22 mouse cellular contexts compared by ENCODE assay signal in the genomic region with DNA sequence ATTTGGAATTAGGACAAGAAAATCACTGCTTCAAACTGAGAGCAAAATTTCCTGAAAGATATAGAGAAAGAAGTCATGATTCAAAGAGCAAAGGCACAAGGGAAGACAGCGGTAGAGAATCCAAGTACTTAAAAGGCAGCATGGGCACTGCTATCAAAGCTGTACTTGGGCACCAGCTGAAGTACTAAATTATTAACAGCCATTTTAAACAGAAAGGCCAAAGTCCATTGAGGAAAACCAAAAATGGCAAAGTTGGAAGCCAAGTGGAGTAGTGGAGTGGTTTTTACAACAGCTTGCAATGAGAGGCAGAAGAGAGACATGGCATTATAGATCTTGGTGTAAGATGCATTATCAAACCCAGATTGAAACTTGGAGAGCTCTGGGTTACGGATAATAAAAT.
DNase-seq lines count a peak whose midpoint lies in the region; ATAC-seq and TF ChIP-seq lines count a peak whose summit lies in the region.
"Had no signal": no experiment of that assay in that cellular context is flagged by ENCODE, and none has a peak within 500 bp of the region (broad histone marks: within the 10 kb centered on the region; RNA-seq: fewer than 3 reads in every experiment).

No protein-coding gene starts in this region.

- H3K36me3 ChIP-seq in kidney, adult 2 months (ENCODE audit: control insufficient read depth, insufficient read depth, low read length): no peaks in the 10 kb centered on the region
- no peaks in the 10 kb centered on the region for H3K36me3 ChIP-seq in kidney, embryonic 16.5 days (ENCODE audit: insufficient read depth, low read length)
- H3K36me3 ChIP-seq in midbrain, embryonic 11.5 days (ENCODE audit: control insufficient read depth, insufficient read depth, low read length): no peaks in the 10 kb centered on the region
- H3K36me3 ChIP-seq in midbrain, embryonic 10.5 days: no peaks in the 10 kb centered on the region
- H3K36me3 ChIP-seq: embryonic facial prominence, embryonic 13.5 days; embryonic facial prominence, embryonic 15.5 days; forebrain, embryonic 10.5 days; forebrain, embryonic 12.5 days had no signal

- H3K27me3 ChIP-seq in kidney, adult 2 months (replicated peaks; ENCODE audit: control insufficient read depth, insufficient read depth, low read length): no peaks in the 10 kb centered on the region
- H3K27me3 ChIP-seq in kidney, embryonic 16.5 days (ENCODE audit: insufficient read depth, low read length): no peaks in the 10 kb centered on the region
- no peaks in the 10 kb centered on the region for H3K27me3 ChIP-seq in midbrain, embryonic 11.5 days (ENCODE audit: control insufficient read depth, insufficient read depth, low read length)
- no peaks in the 10 kb centered on the region for H3K27me3 ChIP-seq in midbrain, embryonic 10.5 days (ENCODE audit: low read depth, poor library complexity, severe bottlenecking)
- H3K27me3 ChIP-seq: embryonic facial prominence, embryonic 13.5 days; embryonic facial prominence, embryonic 15.5 days; forebrain, embryonic 12.5 days had no signal

- ATAC-seq in kidney, embryonic 16.5 days (ENCODE audit: low FRiP score, low TSS enrichment): no peak
- ATAC-seq in midbrain, embryonic 11.5 days (ENCODE audit: low FRiP score): no peak
- ATAC-seq: forebrain, embryonic 14.5 days had no signal

- 82% methylated on average over 2 of the region's 2 CpGs for WGBS in kidney, adult 2 months
- 95% methylated on average over 2 of the region's 2 CpGs for WGBS in kidney, embryonic 16.5 days
- WGBS in midbrain, embryonic 11.5 days: 96% methylated on average over 2 of the region's 2 CpGs
- 98% methylated on average over 2 of the region's 2 CpGs for WGBS in midbrain, embryonic 10.5 days

- TF ChIP-seq POLR2A in kidney, adult 2 months (IDR thresholded peaks at IDR 0.05; ENCODE audit: low read depth, low read length): no peak

- no peak overlapping the region for H3K4me3 ChIP-seq in kidney, adult 2 months (ENCODE audit: insufficient read depth, low read depth, low read length)
- H3K4me3 ChIP-seq in kidney, embryonic 16.5 days (ENCODE audit: low read length): no peak overlapping the region
- no peak overlapping the region for H3K4me3 ChIP-seq in midbrain, embryonic 11.5 days (ENCODE audit: low read depth, low read length)
- H3K4me3 ChIP-seq in midbrain, embryonic 10.5 days: no peak overlapping the region
- H3K4me3 ChIP-seq: embryonic facial prominence, embryonic 13.5 days; embryonic facial prominence, embryonic 15.5 days; erythroblast, embryonic 14.5 days; forebrain, embryonic 10.5 days; forebrain, embryonic 12.5 days had no signal

- no peak overlapping the region for H3K9ac ChIP-seq in kidney, embryonic 16.5 days (replicated peaks; ENCODE audit: low read length)
- no peak overlapping the region for H3K9ac ChIP-seq in midbrain, embryonic 11.5 days (ENCODE audit: low read length)
- H3K9ac ChIP-seq: embryonic facial prominence, embryonic 13.5 days; embryonic facial prominence, embryonic 15.5 days; forebrain, embryonic 12.5 days had no signal

- DNase-seq in kidney, adult 2 months: peak; percentile 76
- DNase-seq in kidney, adult 9 months: peak; percentile 64
- no peak for DNase-seq in kidney, postnatal 25 days
- peak; percentile 65 for DNase-seq in midbrain, embryonic 11.5 days (ENCODE audit: low spot score, missing footprints)
- no peak for DNase-seq in midbrain, embryonic 10.5 days (ENCODE audit: low spot score)
- DNase-seq: adrenal gland, adult 2 months; adrenal gland, postnatal 10 days; adrenal gland, postnatal 25 days; cerebellum, adult 11 months; cerebellum, adult 18-20 months; cerebellum, adult 8-10 months; cerebellum, adult 9-11 months; cerebellum, postnatal 14 days; cerebellum, postnatal 36 days; embryo, embryonic 11 days had no signal

- no peak overlapping the region for H3K4me2 ChIP-seq in kidney, embryonic 16.5 days (replicated peaks; ENCODE audit: low read depth, low read length)
- no peak overlapping the region for H3K4me2 ChIP-seq in midbrain, embryonic 11.5 days
- H3K4me2 ChIP-seq: embryonic facial prominence, embryonic 13.5 days; embryonic facial prominence, embryonic 15.5 days; forebrain, embryonic 12.5 days had no signal

- no peaks in the 10 kb centered on the region; the same call in 1 of the 2 replicates for H3K4me1 ChIP-seq in kidney, adult 2 months (ENCODE audit: control insufficient read depth, insufficient read depth, low read length)
- no peaks in the 10 kb centered on the region for H3K4me1 ChIP-seq in kidney, embryonic 16.5 days (ENCODE audit: insufficient read depth, low read length)
- H3K4me1 ChIP-seq in midbrain, embryonic 11.5 days (ENCODE audit: control insufficient read depth, insufficient read depth, low read length): no peaks in the 10 kb centered on the region
- peaks cover 4% of the 10 kb centered on the region; the same call in 1 of the 2 replicates for H3K4me1 ChIP-seq in midbrain, embryonic 10.5 days
- H3K4me1 ChIP-seq: embryonic facial prominence, embryonic 13.5 days; embryonic facial prominence, embryonic 15.5 days; forebrain, embryonic 10.5 days; forebrain, embryonic 12.5 days had no signal

- H3K9me3 ChIP-seq in kidney, embryonic 16.5 days (ENCODE audit: low read length): no peaks in the 10 kb centered on the region
- H3K9me3 ChIP-seq in midbrain, embryonic 11.5 days (ENCODE audit: control insufficient read depth, low read length): no peaks in the 10 kb centered on the region
- H3K9me3 ChIP-seq in midbrain, embryonic 10.5 days (replicated peaks): no peaks in the 10 kb centered on the region
- H3K9me3 ChIP-seq: embryonic facial prominence, embryonic 13.5 days; embryonic facial prominence, embryonic 15.5 days; forebrain, embryonic 10.5 days; forebrain, embryonic 12.5 days had no signal

- H3K27ac ChIP-seq in kidney, adult 2 months (ENCODE audit: insufficient read depth, low read depth, low read length): no peak overlapping the region
- H3K27ac ChIP-seq in kidney, embryonic 16.5 days (ENCODE audit: low read length): no peak overlapping the region
- H3K27ac ChIP-seq in midbrain, embryonic 11.5 days (ENCODE audit: low read depth, low read length): no peak overlapping the region
- H3K27ac ChIP-seq in midbrain, embryonic 10.5 days (replicated peaks): no peak overlapping the region
- H3K27ac ChIP-seq: embryonic facial prominence, embryonic 13.5 days; embryonic facial prominence, embryonic 15.5 days; forebrain, embryonic 10.5 days; forebrain, embryonic 12.5 days had no signal

- no peak for TF ChIP-seq CTCF in kidney, adult 2 months (conservative IDR thresholded peaks at IDR 0.05; ENCODE audit: insufficient read depth, insufficient read length, low read depth, low read length)

Comparison
In these comparisons a context has a peak if more than half of its experiments do, and no peak if none do; other contexts are left out.
1. DNase-seq: peak in kidney, adult 2 months (single experiment), kidney, adult 9 months (single experiment) and midbrain, embryonic 11.5 days (single experiment); none in kidney, postnatal 25 days (0 of 2) and midbrain, embryonic 10.5 days (single experiment).